ENCODE assay signal across 9 mouse cellular contexts in the genomic region with DNA sequence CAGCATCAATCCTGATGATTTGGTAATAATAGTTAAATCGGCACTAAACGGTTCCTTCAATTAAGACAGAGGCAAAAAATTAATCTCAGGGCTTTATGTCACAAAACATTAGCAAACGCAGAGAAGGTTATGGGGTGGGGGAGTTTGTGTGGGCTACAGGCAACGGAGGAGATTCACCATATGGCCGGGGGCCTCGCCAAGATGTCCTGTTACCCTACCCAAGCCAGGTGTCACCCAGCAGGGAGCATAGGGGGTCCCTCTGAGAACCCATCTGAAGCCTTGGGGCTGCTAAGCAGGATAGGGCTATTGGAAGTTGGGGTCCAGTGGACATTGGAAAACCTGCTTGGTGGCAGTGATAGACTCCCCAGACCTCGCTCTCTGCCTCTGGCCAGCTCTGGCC. TPM values are rescaled to one million over a fixed set of nuclear protein-coding genes. Genes with fewer than 3 reads are reported as not detected.
DNase-seq lines count a peak whose midpoint lies in the region; ATAC-seq and TF ChIP-seq lines count a peak whose summit lies in the region.
"Had no signal": no experiment of that assay in that cellular context is flagged by ENCODE, and none has a peak within 500 bp of the region (broad histone marks: within the 10 kb centered on the region; RNA-seq: fewer than 3 reads in every experiment).

No protein-coding gene starts in this region.

- H3K4me2 ChIP-seq in heart, embryonic 12.5 days = no peak overlapping the region
- H3K4me2 ChIP-seq in liver, embryonic 12.5 days = no peak overlapping the region

- no peak overlapping the region for H3K4me3 ChIP-seq in heart, embryonic 12.5 days
- peak overlapping the region; percentile 19 for H3K4me3 ChIP-seq in testis, adult 2 months (ENCODE audit: control insufficient read depth, low read depth, low read length)
- no peak overlapping the region for H3K4me3 ChIP-seq in liver, embryonic 12.5 days

- ATAC-seq in heart, embryonic 12.5 days (ENCODE audit: insufficient number of reproducible peaks, low FRiP score) = no peak
- no peak for ATAC-seq in liver, embryonic 12.5 days
- ATAC-seq: CD4-positive, CD25-positive, alpha-beta regulatory T cell, adult 4 months had no signal

- H3K4me1 ChIP-seq in heart, embryonic 12.5 days (replicated peaks) = peaks cover 42% of the 10 kb centered on the region
- no peaks in the 10 kb centered on the region; the same call in 1 of the 2 replicates for H3K4me1 ChIP-seq in testis, adult 2 months (ENCODE audit: control insufficient read depth, insufficient read depth, low read length)
- peaks cover 36% of the 10 kb centered on the region for H3K4me1 ChIP-seq in liver, embryonic 12.5 days

- TF ChIP-seq CTCF in testis, adult 2 months (IDR thresholded peaks at IDR 0.05; ENCODE audit: control insufficient read depth, insufficient read depth, insufficient replicate concordance, low read depth, low read length) = no peak

- H3K36me3 ChIP-seq in heart, embryonic 12.5 days = peaks cover 88% of the 10 kb centered on the region
- no peaks in the 10 kb centered on the region for H3K36me3 ChIP-seq in testis, adult 2 months (ENCODE audit: control insufficient read depth, insufficient read depth, low read length)
- peaks cover 70% of the 10 kb centered on the region for H3K36me3 ChIP-seq in liver, embryonic 12.5 days

- TF ChIP-seq POLR2A in testis, adult 2 months (IDR thresholded peaks at IDR 0.05; ENCODE audit: control insufficient read depth, low read depth, low read length) = no peak

- no peaks in the 10 kb centered on the region for H3K27me3 ChIP-seq in heart, embryonic 12.5 days (replicated peaks)
- no peaks in the 10 kb centered on the region for H3K27me3 ChIP-seq in testis, adult 2 months (ENCODE audit: control insufficient read depth, insufficient read depth, low read length)
- no peaks in the 10 kb centered on the region for H3K27me3 ChIP-seq in liver, embryonic 12.5 days (replicated peaks)

- H3K9ac ChIP-seq in heart, embryonic 12.5 days = no peak overlapping the region
- H3K9ac ChIP-seq in liver, embryonic 12.5 days = no peak overlapping the region

- no peak for DNase-seq in heart, postnatal 25 days (ENCODE audit: low spot score)
- no peak for DNase-seq in testis, postnatal 10 days (ENCODE audit: low spot score)
- DNase-seq in layer of hippocampus, adult 18-20 months (ENCODE audit: low spot score in 2 of 2) = no peak
- no peak for DNase-seq in left cerebral cortex, adult 8-10 months (ENCODE audit: low spot score in 2 of 2)
- DNase-seq in adipocyte (ENCODE audit: low spot score) = no peak

- intact Hi-C loops in heart, postnatal 25 days (cut with DNase I) = no loop called here

- 87% methylated on average over 7 of the region's 7 CpGs for WGBS in heart, embryonic 12.5 days
- WGBS in liver, embryonic 12.5 days (ENCODE audit: insufficient replicate concordance) = 74% methylated on average over 7 of the region's 7 CpGs

- no peaks in the 10 kb centered on the region for H3K9me3 ChIP-seq in heart, embryonic 12.5 days (replicated peaks)
- no peaks in the 10 kb centered on the region for H3K9me3 ChIP-seq in liver, embryonic 12.5 days (replicated peaks)

- peak overlapping the region; percentile 55 for H3K27ac ChIP-seq in heart, embryonic 12.5 days (ENCODE audit: poor library complexity, severe bottlenecking)
- no peak overlapping the region for H3K27ac ChIP-seq in testis, adult 2 months (ENCODE audit: control insufficient read depth, insufficient read depth, low read depth, low read length)
- peak overlapping the region; percentile 38 for H3K27ac ChIP-seq in liver, embryonic 12.5 days

RNA-seq across cellular contexts. Expression of gene Bahcc1, which starts 48.0 kb away (rescaled TPM):
- 6.5 and 7.6 TPM in 2 replicates for polyA plus RNA-seq in heart, embryonic 12.5 days (2016; fragmentation: Nextera tagmentation; extraction: Ambion mirVana)
- total RNA-seq in heart, postnatal 25 days (2021) = 1 to 10 TPM; 7.8 to 8.3 TPM
- 2.3 and 2.9 TPM in 2 replicates for polyA plus RNA-seq in testis, adult 2 months (2012; rRNA removed)
- polyA plus RNA-seq in liver, embryonic 12.5 days (2016; fragmentation: Nextera tagmentation; extraction: Ambion mirVana) = 3.0 and 3.5 TPM in 2 replicates
- 10 to 100 TPM; 17.6 to 19.0 TPM for total RNA-seq in layer of hippocampus, adult 18-20 months (2021)
- 10 to 100 TPM; 20.8 to 23.0 (median 21.6) TPM for total RNA-seq in left cerebral cortex, adult 8-10 months (2022)
- polyA plus RNA-seq: CD4-positive, CD25-positive, alpha-beta regulatory T cell, adult 4 months had no signal
